Mouse (Mus musculus) embryonic fibroblast, embryonic 13.5 days (primary cell): ENCODE measurements around the gene 2310011J03Rik.

ENCODE experiments used
- CTCF ChIP-seq: IDR thresholded peaks from 2 replicates; pipeline ENCODE4 v1.5.1; 2011; ENCODE audit warnings: mild to moderate bottlenecking, control low read depth, low read length, moderate library complexity, borderline replicate concordance; ENCODE audit not compliant: insufficient read depth
- POLR2A ChIP-seq: IDR thresholded peaks from 2 replicates; pipeline ENCODE4 v1.6.1; 2011; ENCODE audit warnings: low read depth, mild to moderate bottlenecking, control low read depth, low read length, moderate library complexity

- TF ChIP-seq CTCF (no peak), POLR2A (no peak)
Measured at GRCm38 (mm10) chr10:80313627-80314201, 6.6 kb downstream of the 2310011J03Rik start.
